Mouse (Mus musculus): ENCODE data around the gene Akap1. TPM values are rescaled to one million over a fixed set of nuclear protein-coding genes. Genes with fewer than 3 reads are reported as not detected.

Gene Akap1
- polyA plus RNA-seq, 1 experiment, result 7.7 TPM

DNA sequence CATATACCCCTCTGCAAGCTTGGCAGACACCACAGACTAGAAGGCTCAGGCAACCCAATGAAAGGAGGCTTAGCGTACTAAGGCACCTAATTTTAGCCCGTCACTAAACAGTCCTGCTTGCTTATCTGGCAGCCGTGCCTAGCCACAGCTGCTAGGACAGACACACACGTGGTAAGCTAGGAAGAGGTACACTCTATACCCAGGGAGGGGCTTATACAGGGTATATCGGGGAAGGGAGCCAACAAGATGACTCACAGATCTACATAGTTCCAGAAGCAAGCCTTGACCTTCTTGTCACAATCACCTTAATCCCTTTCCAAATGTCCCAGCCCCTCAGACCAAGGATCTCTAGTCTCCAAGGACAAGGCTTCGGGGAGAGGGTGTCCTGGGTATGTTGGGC lies 23.0 kb downstream of the Akap1 start:
- H3K27ac ChIP-seq (ENCODE audit: control insufficient read depth, insufficient read depth, low read depth, low read length, poor library complexity), result no peak overlapping the region
- 34% methylated on average over 6 of the region's 6 CpGs for WGBS
- H3K4me3 ChIP-seq (replicated peaks; ENCODE audit: control insufficient read depth, low read depth, low read length), result no peak overlapping the region
- H3K4me1 ChIP-seq (ENCODE audit: control insufficient read depth, insufficient read depth, low read length), result no peaks in the 10 kb centered on the region
- TF ChIP-seq CTCF (IDR thresholded peaks at IDR 0.05; ENCODE audit: control insufficient read depth, insufficient read depth, low read length) (no peak), POLR2A (IDR thresholded peaks at IDR 0.05; ENCODE audit: borderline replicate concordance, control insufficient read depth, low read depth, low read length) (no peak)

DNA sequence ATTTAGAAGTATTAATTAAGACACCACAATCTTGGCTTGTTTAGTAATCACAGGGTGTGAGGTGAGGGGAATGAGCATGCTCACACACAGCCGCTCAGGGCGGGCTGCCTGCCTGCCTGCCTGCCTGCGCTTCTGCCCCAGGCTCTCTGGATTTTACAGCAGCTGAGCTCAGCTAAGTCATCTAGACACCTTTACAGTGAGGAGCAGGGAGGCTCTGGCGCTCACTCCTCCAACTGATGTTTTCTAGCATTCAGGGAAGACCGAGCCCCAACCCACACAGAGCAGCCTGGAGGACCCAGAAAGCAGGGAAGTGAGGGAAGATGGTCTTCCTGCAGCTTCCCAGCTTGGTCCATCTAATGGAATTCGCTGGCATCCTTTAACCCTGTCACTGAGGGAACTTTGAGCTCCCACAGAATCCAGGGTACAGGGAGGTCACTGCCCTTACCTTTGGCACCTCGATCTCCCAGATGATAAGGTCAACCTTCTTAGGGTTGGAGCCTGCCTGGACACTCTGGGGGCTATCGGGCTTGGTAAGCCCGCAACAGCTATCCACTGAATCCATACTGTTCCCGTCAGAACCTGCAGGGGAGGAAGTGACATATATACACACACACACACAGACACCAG lies 23.5 kb downstream of the Akap1 start:
- TF ChIP-seq POLR2A (IDR thresholded peaks at IDR 0.05; ENCODE audit: borderline replicate concordance, control insufficient read depth, low read depth, low read length) (no peak), CTCF (IDR thresholded peaks at IDR 0.05; ENCODE audit: control insufficient read depth, insufficient read depth, low read length) (no peak)
- H3K4me1 ChIP-seq (ENCODE audit: control insufficient read depth, insufficient read depth, low read length), result no peaks in the 10 kb centered on the region
- H3K4me3 ChIP-seq (replicated peaks; ENCODE audit: control insufficient read depth, low read depth, low read length), result no peak overlapping the region
- WGBS, result 87% methylated on average over 10 of the region's 10 CpGs
- no peak overlapping the region for H3K27ac ChIP-seq (ENCODE audit: control insufficient read depth, insufficient read depth, low read depth, low read length, poor library complexity)

DNA sequence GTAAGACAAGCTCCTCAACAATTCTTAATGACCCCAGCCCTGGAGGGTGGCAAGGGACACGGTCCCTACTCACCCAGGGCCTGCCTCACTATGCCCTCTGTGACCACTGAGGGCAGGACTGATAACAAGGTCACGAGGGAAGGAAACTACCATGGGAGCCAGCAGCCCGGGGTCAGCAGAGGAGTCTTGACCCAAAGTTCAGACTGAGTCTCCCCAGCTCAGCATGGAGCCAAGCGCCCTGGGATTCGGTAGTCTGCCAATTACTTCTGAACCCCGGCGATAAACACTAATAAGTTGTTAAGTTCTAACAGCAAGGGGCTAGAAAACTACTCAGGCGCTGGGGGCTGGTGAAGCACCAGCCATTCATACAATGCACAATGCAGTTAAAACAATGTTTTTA lies 24.1 kb downstream of the Akap1 start:
- TF ChIP-seq POLR2A (IDR thresholded peaks at IDR 0.05; ENCODE audit: borderline replicate concordance, control insufficient read depth, low read depth, low read length) (no peak), CTCF (IDR thresholded peaks at IDR 0.05; ENCODE audit: control insufficient read depth, insufficient read depth, low read length) (no peak)
- Histone ChIP-seq H3K4me1 (ENCODE audit: control insufficient read depth, insufficient read depth, low read length) (no peaks in the 10 kb centered on the region), H3K27ac (ENCODE audit: control insufficient read depth, insufficient read depth, low read depth, low read length, poor library complexity) (no peak overlapping the region), H3K4me3 (replicated peaks; ENCODE audit: control insufficient read depth, low read depth, low read length) (no peak overlapping the region)
- WGBS, result 87% methylated on average over 8 of the region's 8 CpGs

DNA sequence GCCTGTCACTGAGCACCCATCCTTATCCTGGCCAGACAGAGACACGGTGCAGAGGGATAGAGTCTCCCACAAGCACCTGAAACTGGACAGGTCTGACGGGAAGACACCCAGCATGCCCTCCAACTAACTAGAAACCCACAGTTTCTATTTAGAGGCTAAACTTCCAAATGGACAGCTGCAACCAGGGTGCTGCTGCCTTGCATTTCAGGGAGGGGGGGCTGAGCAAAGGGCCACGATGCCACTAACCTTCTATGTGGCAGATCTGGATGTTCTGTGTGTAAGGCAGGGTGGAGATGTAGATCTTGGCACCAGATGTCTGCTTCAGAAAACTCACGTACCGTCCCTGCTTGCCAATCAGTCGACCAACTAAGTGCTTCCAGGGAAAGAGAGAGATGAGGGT lies 25.0 kb downstream of the Akap1 start:
- TF ChIP-seq CTCF (IDR thresholded peaks at IDR 0.05; ENCODE audit: control insufficient read depth, insufficient read depth, low read length) (no peak), POLR2A (IDR thresholded peaks at IDR 0.05; ENCODE audit: borderline replicate concordance, control insufficient read depth, low read depth, low read length) (no peak)
- no peaks in the 10 kb centered on the region for H3K4me1 ChIP-seq (ENCODE audit: control insufficient read depth, insufficient read depth, low read length)
- H3K4me3 ChIP-seq (replicated peaks; ENCODE audit: control insufficient read depth, low read depth, low read length), result no peak overlapping the region
- WGBS, result 84% methylated on average over 6 of the region's 6 CpGs
- no peak overlapping the region for H3K27ac ChIP-seq (ENCODE audit: control insufficient read depth, insufficient read depth, low read depth, low read length, poor library complexity)

DNA sequence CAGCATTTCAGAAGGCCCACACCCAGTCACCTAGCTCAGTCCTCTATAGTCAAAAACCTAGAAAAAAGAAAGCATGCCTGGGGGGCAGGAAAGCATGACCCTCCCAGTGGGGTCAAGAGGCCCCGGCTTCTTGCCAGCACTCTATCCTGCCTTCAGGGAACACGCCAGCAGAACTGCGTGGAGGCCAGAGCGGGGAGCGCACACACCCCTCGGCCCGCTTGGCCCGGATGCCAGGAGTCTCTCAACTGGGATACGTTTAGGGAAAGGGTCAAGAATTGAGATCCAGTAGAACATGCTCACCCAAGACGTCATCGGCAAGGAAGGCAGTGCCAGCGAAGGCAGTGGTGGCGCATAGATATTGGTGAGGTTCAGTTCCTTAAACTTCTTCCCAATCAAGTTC lies 25.8 kb downstream of the Akap1 start:
- H3K4me1 ChIP-seq (ENCODE audit: control insufficient read depth, insufficient read depth, low read length), result no peaks in the 10 kb centered on the region
- H3K4me3 ChIP-seq (replicated peaks; ENCODE audit: control insufficient read depth, low read depth, low read length), result no peak overlapping the region
- whole genome bisulfite sequencing, result 91% methylated on average over 13 of the region's 13 CpGs
- H3K27ac ChIP-seq (ENCODE audit: control insufficient read depth, insufficient read depth, low read depth, low read length, poor library complexity), result no peak overlapping the region
- TF ChIP-seq CTCF (IDR thresholded peaks at IDR 0.05; ENCODE audit: control insufficient read depth, insufficient read depth, low read length) (no peak), POLR2A (IDR thresholded peaks at IDR 0.05; ENCODE audit: borderline replicate concordance, control insufficient read depth, low read depth, low read length) (no peak)

DNA sequence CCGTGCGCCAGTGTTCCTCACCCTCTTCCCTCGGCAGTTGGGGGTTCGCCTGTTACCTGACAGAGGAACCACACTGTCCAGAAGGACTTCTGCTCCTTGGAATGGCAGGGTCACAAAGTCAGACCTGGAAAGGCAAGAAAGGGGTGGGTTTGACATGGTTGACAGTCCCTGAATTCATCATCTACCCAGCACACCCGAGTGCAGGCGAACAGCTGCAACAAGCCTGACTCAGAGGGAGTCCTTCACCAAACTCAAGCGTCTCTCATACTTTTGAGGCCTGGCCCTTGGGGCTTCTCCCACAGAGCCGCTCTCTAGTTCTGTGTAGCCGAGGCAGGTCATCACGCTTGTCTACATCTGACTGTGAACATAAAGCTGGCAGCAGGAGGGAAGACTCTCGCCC lies 29.8 kb downstream of the Akap1 start:
- WGBS, result 91% methylated on average over 11 of the region's 11 CpGs
- no peak overlapping the region for H3K4me3 ChIP-seq (replicated peaks; ENCODE audit: control insufficient read depth, low read depth, low read length)
- H3K27ac ChIP-seq (ENCODE audit: control insufficient read depth, insufficient read depth, low read depth, low read length, poor library complexity), result no peak overlapping the region
- H3K4me1 ChIP-seq (ENCODE audit: control insufficient read depth, insufficient read depth, low read length), result no peaks in the 10 kb centered on the region
- TF ChIP-seq POLR2A (IDR thresholded peaks at IDR 0.05; ENCODE audit: borderline replicate concordance, control insufficient read depth, low read depth, low read length) (no peak), CTCF (IDR thresholded peaks at IDR 0.05; ENCODE audit: control insufficient read depth, insufficient read depth, low read length) (no peak)

DNA sequence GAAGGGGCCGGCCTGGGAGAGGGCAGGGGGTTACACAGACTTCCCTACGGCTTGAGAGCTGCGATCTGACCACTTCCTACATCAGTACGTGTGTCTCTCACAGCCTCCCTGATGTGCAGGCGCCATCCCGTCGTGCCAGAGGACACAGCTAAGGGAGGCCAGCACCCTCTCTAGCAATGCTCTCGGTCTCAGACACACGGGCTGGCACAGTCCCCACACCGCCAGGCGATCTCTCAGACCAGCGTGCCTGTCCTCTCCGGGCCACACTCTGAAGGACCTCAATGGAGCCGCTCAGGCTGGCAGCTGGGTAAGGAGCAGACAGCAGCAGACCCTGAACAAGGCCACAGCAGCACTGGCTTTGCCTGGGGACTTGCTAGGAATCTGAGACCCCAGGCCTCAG lies 30.3 kb downstream of the Akap1 start:
- 85% methylated on average over 14 of the region's 14 CpGs for WGBS
- no peaks in the 10 kb centered on the region for H3K4me1 ChIP-seq (ENCODE audit: control insufficient read depth, insufficient read depth, low read length)

DNA sequence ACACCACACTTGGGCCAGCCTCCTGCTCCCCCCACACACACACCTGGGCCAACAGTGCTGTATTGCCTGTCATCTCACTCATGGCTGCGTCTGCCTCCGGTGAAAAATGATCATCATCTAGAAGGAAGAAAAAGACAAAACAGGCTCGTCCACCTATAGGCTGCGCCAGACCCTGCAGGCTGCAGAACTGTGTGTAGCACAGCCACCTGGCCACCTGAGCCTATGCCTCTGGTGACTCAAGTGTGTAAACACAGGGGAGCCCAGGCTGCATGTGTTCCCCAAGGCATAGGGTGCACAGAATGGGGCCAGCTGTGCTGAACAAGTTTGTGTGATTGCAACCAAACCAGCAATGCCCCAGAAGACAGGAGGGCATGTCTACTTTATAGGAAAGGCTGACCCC lies 31.3 kb downstream of the Akap1 start:
- Histone ChIP-seq H3K4me1 (ENCODE audit: control insufficient read depth, insufficient read depth, low read length) (no peaks in the 10 kb centered on the region), H3K27ac (ENCODE audit: control insufficient read depth, insufficient read depth, low read depth, low read length, poor library complexity) (no peak overlapping the region), H3K4me3 (replicated peaks; ENCODE audit: control insufficient read depth, low read depth, low read length) (no peak overlapping the region)
- TF ChIP-seq POLR2A (IDR thresholded peaks at IDR 0.05; ENCODE audit: borderline replicate concordance, control insufficient read depth, low read depth, low read length), result no peak
- no peak for TF ChIP-seq CTCF (IDR thresholded peaks at IDR 0.05; ENCODE audit: control insufficient read depth, insufficient read depth, low read length)
- WGBS, result 91% methylated on average over 4 of the region's 4 CpGs

More for the DNA sequence above, 30.3 kb downstream of the Akap1 start:
- H3K27ac ChIP-seq (ENCODE audit: control insufficient read depth, insufficient read depth, low read depth, low read length, poor library complexity), result no peak overlapping the region
- H3K4me3 ChIP-seq (replicated peaks; ENCODE audit: control insufficient read depth, low read depth, low read length), result no peak overlapping the region
- TF ChIP-seq POLR2A (IDR thresholded peaks at IDR 0.05; ENCODE audit: borderline replicate concordance, control insufficient read depth, low read depth, low read length) (no peak), CTCF (IDR thresholded peaks at IDR 0.05; ENCODE audit: control insufficient read depth, insufficient read depth, low read length) (no peak)
